Mouse (Mus musculus) stomach, postnatal 0 days (tissue): ENCODE results near the gene Tmod1. TPM values are rescaled to one million over a fixed set of nuclear protein-coding genes. Genes with fewer than 3 reads are reported as not detected.
A peak's percentile ranks its signal among the peaks of the same experiment; 100 is the strongest.

Source experiments
- ATAC-seq: fragments of 200-750 bp; cut with Nextera tagmentation; 2 replicates; pipeline ENCODE4 v1.8.0; 2017; ENCODE audit not compliant: low FRiP score, low TSS enrichment
- DNase-seq: peaks from one replicate; pipeline ENCODE4 v3.0.0-alpha.2; 2016; ENCODE audit warnings: low spot score
- H3K27ac ChIP-seq: fragments of 300-500 bp; sonication (generic); replicated peaks from 2 replicates; pipeline ENCODE4 v1.5.1; 2014; ENCODE audit warnings: mild to moderate bottlenecking, control low read depth
- H3K27me3 ChIP-seq: fragments of 300-500 bp; sonication (generic); 2 replicates; pipeline ENCODE4 v1.6.1; 2014; ENCODE audit warnings: low read length; ENCODE audit not compliant: control insufficient read depth, insufficient read depth
- H3K36me3 ChIP-seq: fragments of 300-500 bp; sonication (generic); 2 replicates; pipeline ENCODE4 v1.6.1; 2014; ENCODE audit warnings: low read length, mixed read lengths; ENCODE audit not compliant: control insufficient read depth, insufficient read depth
- H3K4me1 ChIP-seq: fragments of 300-500 bp; sonication (generic); replicated peaks from 2 replicates; pipeline ENCODE4 v1.6.1; 2014; ENCODE audit warnings: antibody characterized with exemption; ENCODE audit not compliant: control insufficient read depth, insufficient read depth
- H3K4me2 ChIP-seq: fragments of 300-500 bp; sonication (generic); replicated peaks from 2 replicates; pipeline ENCODE4 v1.6.1; 2014; ENCODE audit warnings: low read depth, mild to moderate bottlenecking, control low read depth, moderate library complexity
- H3K4me3 ChIP-seq: fragments of 300-500 bp; sonication (generic); 2 replicates; pipeline ENCODE4 v1.5.1; 2014; ENCODE audit warnings: low read depth, low read length, control low read depth
- H3K9ac ChIP-seq: fragments of 300-500 bp; sonication (generic); 2 replicates; pipeline ENCODE4 v1.6.1; 2014; ENCODE audit warnings: mild to moderate bottlenecking, low read length, control low read depth, mixed read lengths
- H3K9me3 ChIP-seq: fragments of 300-500 bp; sonication (generic); 2 replicates; pipeline ENCODE4 v1.6.1; 2016; ENCODE audit warnings: low read length; ENCODE audit not compliant: control insufficient read depth
- CTCF ChIP-seq: IDR thresholded peaks from 2 replicates; pipeline ENCODE4 v1.5.1; 2016; ENCODE audit warnings: antibody characterized with exemption, low read depth, mild to moderate bottlenecking, moderate library complexity
- EP300 ChIP-seq: optimal IDR thresholded peaks from 2 replicates; pipeline ENCODE3; 2016; ENCODE audit warnings: antibody characterized with exemption
- WGBS: fragments of 180-500 bp; shearing (Covaris S2); extraction: QIAGEN DNeasy Blood & Tissue Kit; methylation state at CpG from one replicate; pipeline ENCODE4 v1.1.7; 2014; 5-methylcytosine and 5-hydroxymethylcytosine counted together
- polyA plus RNA-seq: library from polyadenylated mRNA; unstranded; fragments of >200 nt; fragmentation: Nextera tagmentation; extraction: Ambion mirVana; gene quantifications from 2 replicates; pipeline ENCODE4 v1.2.1, GENCODE M21; 2015

Tmod1 gene
- polyA plus RNA-seq, 1 experiment from 2014 or later = 3.2 TPM

DNA sequence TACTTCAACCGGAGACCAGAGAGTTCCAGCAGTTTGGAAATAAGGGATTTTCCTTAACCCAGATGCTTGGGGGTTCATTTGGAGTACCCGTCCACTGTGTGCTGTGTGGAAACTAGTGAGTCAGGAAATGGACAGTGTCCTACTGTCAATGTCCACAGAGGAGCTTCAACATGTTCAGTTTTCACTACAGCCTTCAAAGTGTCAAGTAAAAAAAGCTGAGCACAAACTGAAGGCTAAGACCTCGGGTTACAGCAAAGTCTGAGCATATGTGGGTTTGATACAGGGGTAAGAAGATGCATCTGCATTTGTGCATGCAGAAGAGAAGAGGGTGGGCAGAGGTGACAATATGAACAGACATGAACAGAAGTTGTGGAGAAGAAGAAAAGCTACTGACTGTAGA is 82.0 kb downstream of the Tmod1 start:
- Histone ChIP-seq H3K4me1 (no peaks in the 10 kb centered on the region), H3K36me3 (peaks cover 49% of the 10 kb centered on the region), H3K9ac (no peak overlapping the region), H3K27ac (no peak overlapping the region), H3K4me3 (no peak overlapping the region), H3K9me3 (no peaks in the 10 kb centered on the region), H3K4me2 (no peak overlapping the region), H3K27me3 (no peaks in the 10 kb centered on the region)
- WGBS = 81% methylated on average over 3 of the region's 3 CpGs
- TF ChIP-seq CTCF (no peak), EP300 (no peak)
- DNase-seq = no peak
- no peak for ATAC-seq

DNA sequence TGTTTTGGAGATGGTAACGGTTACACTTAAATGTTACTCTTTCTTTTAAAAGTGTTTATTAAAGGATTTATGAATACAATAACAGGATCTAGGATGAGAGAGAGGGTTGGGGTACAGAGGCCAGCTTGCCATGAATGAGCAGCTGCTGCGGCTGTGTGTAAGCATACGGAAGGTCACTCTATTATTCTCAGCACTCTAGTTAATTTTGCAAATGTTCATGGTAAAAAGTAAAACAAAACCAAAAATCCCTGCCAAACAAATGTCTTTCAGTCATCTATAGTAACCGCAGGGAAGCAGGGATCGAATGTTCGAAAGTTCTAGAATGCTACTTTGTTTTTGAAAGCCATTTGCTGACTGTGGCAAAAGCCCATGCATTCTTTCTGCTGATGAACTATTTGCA is 84.6 kb downstream of the Tmod1 start:
- 64% methylated on average over 6 of the region's 6 CpGs for WGBS
- Histone ChIP-seq H3K27ac (no peak overlapping the region), H3K36me3 (peaks cover 35% of the 10 kb centered on the region), H3K4me2 (no peak overlapping the region), H3K9ac (no peak overlapping the region), H3K4me3 (no peak overlapping the region), H3K27me3 (no peaks in the 10 kb centered on the region), H3K9me3 (no peaks in the 10 kb centered on the region), H3K4me1 (no peaks in the 10 kb centered on the region)
- DNase-seq (no peak), ATAC-seq (no peak)
- TF ChIP-seq CTCF (no peak), EP300 (no peak)

DNA sequence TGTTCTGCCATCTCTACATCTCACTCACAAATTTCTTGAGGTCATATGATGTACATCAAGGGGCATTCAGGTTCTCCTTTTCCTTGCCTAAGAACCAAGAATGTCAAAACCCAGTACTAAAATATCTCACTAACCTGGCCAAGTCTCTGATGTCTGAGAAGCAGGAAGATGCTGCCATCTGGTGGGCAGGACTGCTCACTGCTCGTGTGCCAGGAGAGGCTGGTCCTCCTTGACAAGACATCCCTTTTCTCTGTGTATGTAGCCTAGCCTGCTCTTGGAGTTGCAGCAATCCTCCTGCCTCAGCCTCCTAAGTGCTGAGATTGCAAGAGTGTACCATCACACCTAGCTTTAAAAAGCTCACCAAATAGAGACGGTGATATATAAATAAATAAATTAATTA is 87.8 kb downstream of the Tmod1 start:
- peaks cover 26% of the 10 kb centered on the region for H3K36me3 ChIP-seq
- H3K27me3 ChIP-seq = no peaks in the 10 kb centered on the region
- no peak overlapping the region for H3K4me2 ChIP-seq
- H3K4me3 ChIP-seq = no peak overlapping the region
- 49% methylated on average over 2 of the region's 2 CpGs for WGBS
- peak; percentile 73 for DNase-seq
- H3K4me1 ChIP-seq = no peaks in the 10 kb centered on the region
- ATAC-seq = peak; percentile 50; the same call in 1 of the 2 replicates
- H3K9ac ChIP-seq = no peak overlapping the region
- H3K9me3 ChIP-seq = no peaks in the 10 kb centered on the region
- peak; percentile 95 for TF ChIP-seq CTCF
- TF ChIP-seq EP300 = no peak
- no peak overlapping the region for H3K27ac ChIP-seq

DNA sequence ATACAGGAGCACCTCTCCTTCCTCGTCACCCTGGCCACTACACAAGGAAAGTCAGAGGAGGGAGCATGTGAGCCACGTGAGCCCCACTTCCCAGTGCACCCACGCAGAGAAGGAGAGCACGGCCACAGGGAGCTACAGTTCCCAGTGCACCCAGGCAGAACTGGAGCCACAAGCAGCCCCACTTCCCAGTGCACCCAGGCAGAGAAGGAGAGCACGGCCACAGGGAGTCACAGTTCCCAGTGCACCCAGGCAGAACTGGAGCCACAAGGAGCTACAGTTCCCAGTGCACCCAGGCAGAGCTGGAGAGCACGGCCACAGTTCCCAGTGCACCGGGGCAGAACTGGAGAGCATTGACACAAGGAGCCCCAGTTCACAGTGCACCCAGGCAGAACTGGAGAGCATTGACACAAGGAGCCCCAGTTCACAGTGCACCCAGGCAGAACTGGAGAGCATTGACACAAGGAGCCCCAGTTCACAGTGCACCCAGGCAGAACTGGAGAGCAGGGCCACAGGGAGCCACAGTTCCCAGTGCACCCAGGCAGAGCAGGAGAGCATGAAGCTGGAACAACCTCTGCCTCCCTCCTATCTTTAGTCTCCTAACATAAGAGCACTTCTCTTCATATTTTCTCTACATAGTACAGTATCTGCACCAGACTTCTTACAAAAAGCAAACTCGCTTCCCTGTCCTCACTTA is 90.7 kb downstream of the Tmod1 start:
- no peaks in the 10 kb centered on the region for H3K27me3 ChIP-seq
- peaks cover 21% of the 10 kb centered on the region for H3K36me3 ChIP-seq
- H3K4me2 ChIP-seq = no peak overlapping the region
- H3K9ac ChIP-seq = no peak overlapping the region
- TF ChIP-seq CTCF = no peak
- no peak for TF ChIP-seq EP300
- no peak for DNase-seq
- no peaks in the 10 kb centered on the region for H3K9me3 ChIP-seq
- no peak for ATAC-seq
- H3K4me3 ChIP-seq = no peak overlapping the region
- H3K27ac ChIP-seq = no peak overlapping the region
- H3K4me1 ChIP-seq = no peaks in the 10 kb centered on the region
- 91% methylated on average over 8 of the region's 8 CpGs for WGBS

DNA sequence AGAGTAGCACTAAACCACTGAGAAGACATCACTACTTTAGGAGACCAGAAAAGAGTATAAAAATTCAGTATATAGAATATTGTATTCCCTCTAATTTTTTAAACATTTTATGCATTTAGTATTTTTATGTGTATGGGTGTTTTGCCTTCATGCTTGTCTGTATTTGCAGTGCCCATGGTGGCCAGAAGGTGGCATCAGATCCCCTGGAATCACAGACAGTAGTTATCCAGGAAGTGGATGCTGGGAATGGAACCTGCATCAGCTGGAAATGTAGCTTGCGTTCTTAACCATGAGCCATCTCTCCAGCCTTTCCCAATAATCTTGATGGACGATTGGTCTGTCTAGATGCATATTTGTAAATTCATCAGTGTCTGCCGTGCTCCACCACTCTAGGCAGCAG is 91.5 kb downstream of the Tmod1 start:
- Histone ChIP-seq H3K9me3 (no peaks in the 10 kb centered on the region), H3K27ac (no peak overlapping the region), H3K4me2 (no peak overlapping the region), H3K9ac (no peak overlapping the region), H3K4me3 (no peak overlapping the region), H3K4me1 (no peaks in the 10 kb centered on the region), H3K36me3 (peaks cover 16% of the 10 kb centered on the region), H3K27me3 (no peaks in the 10 kb centered on the region)
- TF ChIP-seq EP300 (no peak), CTCF (peak; percentile 81)
- WGBS = 65% methylated on average over 3 of the region's 3 CpGs
- ATAC-seq (no peak), DNase-seq (peak; percentile 72)

DNA sequence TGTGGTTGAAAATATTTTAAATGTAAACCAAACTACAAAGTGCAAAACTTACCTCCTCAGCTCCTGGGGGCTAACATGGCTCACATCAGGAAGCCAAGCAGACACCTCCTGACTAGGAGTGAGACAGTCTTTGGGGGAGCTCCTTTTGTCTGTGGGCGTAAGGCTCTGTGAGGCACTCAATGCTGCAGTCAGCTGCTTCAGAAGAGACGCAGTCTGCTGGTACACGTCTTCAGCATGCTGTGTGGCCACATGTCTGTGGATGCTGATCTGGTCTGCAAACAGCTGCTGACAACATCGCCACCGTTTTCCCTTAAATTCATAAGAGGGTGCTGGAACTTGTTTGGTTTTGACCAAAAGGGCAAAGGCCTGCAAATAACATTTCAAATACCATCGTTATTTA is 93.1 kb downstream of the Tmod1 start:
- 84% methylated on average over 6 of the region's 6 CpGs for WGBS
- Histone ChIP-seq H3K36me3 (peaks cover 12% of the 10 kb centered on the region), H3K4me2 (no peak overlapping the region), H3K9me3 (no peaks in the 10 kb centered on the region), H3K4me3 (no peak overlapping the region), H3K9ac (no peak overlapping the region), H3K27me3 (no peaks in the 10 kb centered on the region), H3K4me1 (no peaks in the 10 kb centered on the region), H3K27ac (no peak overlapping the region)
- DNase-seq (no peak), ATAC-seq (no peak)
- TF ChIP-seq CTCF = no peak
- TF ChIP-seq EP300 = no peak
